Mouse (Mus musculus) heart, postnatal 0 days (tissue): ENCODE results near the gene Zbtb42. TPM values are rescaled to one million over a fixed set of nuclear protein-coding genes. Genes with fewer than 3 reads are reported as not detected.
A peak's percentile ranks its signal among the peaks of the same experiment; 100 is the strongest.

Source experiments
- ATAC-seq: fragments of 200-750 bp; cut with Nextera tagmentation; 2 replicates; pipeline ENCODE4 v1.8.0; 2017; ENCODE audit warnings: low read depth, moderate number of reproducible peaks, moderate library complexity; ENCODE audit not compliant: insufficient read depth
- DNase-seq: peaks from one replicate; pipeline ENCODE4 v3.0.0-alpha.2; 2016; ENCODE audit warnings: low spot score
- H3K27ac ChIP-seq: fragments of 300-500 bp; sonication (generic); 2 replicates; pipeline ENCODE4 v1.5.1; 2014; ENCODE audit warnings: low read depth, mild to moderate bottlenecking
- H3K27me3 ChIP-seq: fragments of 300-500 bp; sonication (generic); 2 replicates; pipeline ENCODE4 v1.6.1; 2014; ENCODE audit warnings: low read length, mixed read lengths; ENCODE audit not compliant: control insufficient read depth, insufficient read depth
- H3K36me3 ChIP-seq: fragments of 300-500 bp; sonication (generic); replicated peaks from 2 replicates; pipeline ENCODE4 v1.6.1; 2014; ENCODE audit warnings: low read length, mixed read lengths; ENCODE audit not compliant: control insufficient read depth, insufficient read depth
- H3K4me1 ChIP-seq: fragments of 300-500 bp; sonication (generic); 2 replicates; pipeline ENCODE4 v1.6.1; 2014; ENCODE audit warnings: antibody characterized with exemption; ENCODE audit not compliant: control insufficient read depth, insufficient read depth
- H3K4me2 ChIP-seq: fragments of 300-500 bp; sonication (generic); 2 replicates; pipeline ENCODE4 v1.6.1; 2014; ENCODE audit warnings: low read depth, mild to moderate bottlenecking, low read length, moderate library complexity
- H3K4me3 ChIP-seq: fragments of 300-500 bp; sonication (generic); 2 replicates; pipeline ENCODE4 v1.5.1; 2014; ENCODE audit warnings: low read depth, low read length
- H3K9ac ChIP-seq: fragments of 300-500 bp; sonication (generic); replicated peaks from 2 replicates; pipeline ENCODE4 v1.6.1; 2014; ENCODE audit warnings: low read depth, low read length, mixed read lengths
- H3K9me3 ChIP-seq: fragments of 300-500 bp; sonication (generic); replicated peaks from 2 replicates; pipeline ENCODE4 v1.6.1; 2016; ENCODE audit warnings: low read length; ENCODE audit not compliant: control insufficient read depth
- CTCF ChIP-seq: IDR thresholded peaks from 2 replicates; pipeline ENCODE4 v1.5.1; 2016; ENCODE audit warnings: antibody characterized with exemption, control low read depth, low read depth
- EP300 ChIP-seq: IDR thresholded peaks from 2 replicates; pipeline ENCODE4 v1.6.1; 2016; ENCODE audit warnings: antibody characterized with exemption, low read depth
- WGBS: fragments of 180-500 bp; shearing (Covaris S2); extraction: QIAGEN DNeasy Blood & Tissue Kit; methylation state at CpG from one replicate; pipeline ENCODE4 v1.1.7; 2014; 5-methylcytosine and 5-hydroxymethylcytosine counted together
- polyA plus RNA-seq: library from polyadenylated mRNA; unstranded; fragments of >200 nt; fragmentation: Nextera tagmentation; extraction: Ambion mirVana; gene quantifications from 2 replicates; pipeline ENCODE4 v1.2.1, GENCODE M21; 2015
- total RNA-seq: library from RNA; depleted of rRNA; stranded (reverse); fragments of >200 nt; gene quantifications from 2 replicates; pipeline ENCODE4 v1.2.3, GENCODE M21; 2014; ENCODE audit warnings: low replicate concordance

Gene Zbtb42
- total and polyA plus RNA-seq, 2 experiments from 2014 or later, result 3.2 to 4.6 TPM

GRCm38 (mm10) chr12:112653157-112653824 lies 25.3 kb upstream of the Zbtb42 start:
- Histone ChIP-seq H3K27me3 (no peaks in the 10 kb centered on the region), H3K9me3 (no peaks in the 10 kb centered on the region), H3K27ac (peak overlapping the region; percentile 79), H3K4me1 (peaks cover 3% of the 10 kb centered on the region; the same call in 1 of the 2 replicates), H3K9ac (no peak overlapping the region), H3K4me3 (no peak overlapping the region), H3K36me3 (peaks cover 61% of the 10 kb centered on the region), H3K4me2 (no peak overlapping the region)
- ATAC-seq (peak; percentile 88), DNase-seq (peak; percentile 89)
- 18% methylated on average over 7 of the region's 7 CpGs for WGBS
- TF ChIP-seq EP300 (no peak), CTCF (peak; percentile 99)

- TF ChIP-seq EP300 (no peak), CTCF (no peak)
- Histone ChIP-seq H3K9me3 (no peaks in the 10 kb centered on the region), H3K4me2 (no peak overlapping the region), H3K4me3 (no peak overlapping the region), H3K27ac (peak overlapping the region; percentile 79), H3K9ac (no peak overlapping the region), H3K27me3 (no peaks in the 10 kb centered on the region), H3K36me3 (peaks cover 67% of the 10 kb centered on the region), H3K4me1 (peaks cover 3% of the 10 kb centered on the region; the same call in 1 of the 2 replicates)
- ATAC-seq (no peak), DNase-seq (no peak)
- WGBS, result 82% methylated on average over 5 of the region's 5 CpGs
Measured at GRCm38 (mm10) chr12:112654076-112654475, 24.6 kb upstream of the Zbtb42 start.

- ATAC-seq (no peak), DNase-seq (no peak)
- Histone ChIP-seq H3K4me1 (peaks cover 14% of the 10 kb centered on the region), H3K27me3 (no peaks in the 10 kb centered on the region), H3K9me3 (no peaks in the 10 kb centered on the region), H3K4me3 (no peak overlapping the region), H3K27ac (no peak overlapping the region), H3K4me2 (no peak overlapping the region), H3K36me3 (peaks cover 88% of the 10 kb centered on the region), H3K9ac (no peak overlapping the region)
- TF ChIP-seq EP300 (no peak), CTCF (no peak)
- WGBS, result 70% methylated on average over 7 of the region's 7 CpGs
Measured at GRCm38 (mm10) chr12:112658619-112659018, 20.0 kb upstream of the Zbtb42 start.

- ATAC-seq (no peak), DNase-seq (no peak)
- no peak overlapping the region for H3K4me2 ChIP-seq
- peaks cover 14% of the 10 kb centered on the region for H3K4me1 ChIP-seq
- no peak for TF ChIP-seq EP300
- TF ChIP-seq CTCF, result peak; percentile 44
- H3K27ac ChIP-seq, result no peak overlapping the region
- no peaks in the 10 kb centered on the region for H3K27me3 ChIP-seq
- H3K4me3 ChIP-seq, result no peak overlapping the region
- H3K9ac ChIP-seq, result no peak overlapping the region
- H3K36me3 ChIP-seq, result peaks cover 91% of the 10 kb centered on the region
- 73% methylated on average over 6 of the region's 6 CpGs for WGBS
- no peaks in the 10 kb centered on the region for H3K9me3 ChIP-seq
Measured at GRCm38 (mm10) chr12:112659109-112659508, 19.5 kb upstream of the Zbtb42 start.

- no peak overlapping the region for H3K4me3 ChIP-seq
- H3K9me3 ChIP-seq, result no peaks in the 10 kb centered on the region
- WGBS, result 21% methylated on average over 5 of the region's 5 CpGs
- TF ChIP-seq EP300 (no peak), CTCF (no peak)
- peaks cover 80% of the 10 kb centered on the region for H3K36me3 ChIP-seq
- H3K4me1 ChIP-seq, result peaks cover 25% of the 10 kb centered on the region
- no peak overlapping the region for H3K4me2 ChIP-seq
- H3K27ac ChIP-seq, result peak overlapping the region; percentile 62
- no peaks in the 10 kb centered on the region for H3K27me3 ChIP-seq
- H3K9ac ChIP-seq, result peak overlapping the region; percentile 25; the same call in 1 of the 2 replicates
- ATAC-seq, result peak; percentile 54
- DNase-seq, result no peak
Measured at GRCm38 (mm10) chr12:112660576-112661326, 17.9 kb upstream of the Zbtb42 start.
